Mouse (Mus musculus) neutrophil, adult 59 days (primary cell): Measurements from ENCODE around the gene Hdac11. TPM values are rescaled to one million over a fixed set of nuclear protein-coding genes. Genes with fewer than 3 reads are reported as not detected.

Source experiments
- total RNA-seq, 2 experiments: library from RNA; stranded (reverse); gene quantifications; 1 replicate in 1 of 2; 2 replicates in 1 of 2; pipeline ENCODE4 v1.2.4; 2023

The Hdac11 gene
- under 1 TPM; 0.35 to 0.64 TPM for total RNA-seq

DNA sequence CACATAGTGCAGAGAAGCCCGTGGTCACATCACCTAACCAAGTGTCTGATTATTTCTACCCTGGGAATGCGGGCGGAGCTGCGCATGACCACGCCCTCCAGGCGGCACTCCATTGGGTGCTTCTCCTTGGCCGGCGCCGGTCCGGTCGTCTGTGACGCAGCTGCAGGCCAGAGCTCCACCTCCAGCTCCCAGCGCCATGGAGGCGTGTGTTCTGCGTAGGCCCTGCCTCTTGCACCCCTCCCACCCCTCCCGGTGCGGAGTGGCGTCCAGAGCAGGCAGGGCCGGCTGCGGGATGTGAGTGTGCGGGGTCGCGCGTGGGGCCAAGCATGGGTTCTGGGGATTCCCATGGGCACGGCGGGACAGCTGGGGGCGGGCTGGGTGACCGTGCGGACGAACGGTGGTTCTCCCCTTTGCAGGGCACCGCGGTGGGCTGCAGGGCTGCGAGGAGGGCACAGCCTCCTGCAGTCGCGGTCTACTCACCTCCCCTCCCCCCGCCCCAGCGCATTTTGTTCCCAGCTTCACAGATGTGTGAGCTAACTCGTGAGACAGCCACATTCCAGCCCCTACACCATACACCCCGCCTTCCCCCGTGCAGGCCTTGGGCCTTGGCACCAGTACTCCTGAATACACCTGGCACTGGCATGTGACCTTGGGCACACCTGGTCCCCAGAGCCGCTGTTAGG is at the start of gene Hdac11:
Gene Hdac11, plus strand, starts transcription at position 112 of the 683 bp plus-strand sequence.

DNA sequence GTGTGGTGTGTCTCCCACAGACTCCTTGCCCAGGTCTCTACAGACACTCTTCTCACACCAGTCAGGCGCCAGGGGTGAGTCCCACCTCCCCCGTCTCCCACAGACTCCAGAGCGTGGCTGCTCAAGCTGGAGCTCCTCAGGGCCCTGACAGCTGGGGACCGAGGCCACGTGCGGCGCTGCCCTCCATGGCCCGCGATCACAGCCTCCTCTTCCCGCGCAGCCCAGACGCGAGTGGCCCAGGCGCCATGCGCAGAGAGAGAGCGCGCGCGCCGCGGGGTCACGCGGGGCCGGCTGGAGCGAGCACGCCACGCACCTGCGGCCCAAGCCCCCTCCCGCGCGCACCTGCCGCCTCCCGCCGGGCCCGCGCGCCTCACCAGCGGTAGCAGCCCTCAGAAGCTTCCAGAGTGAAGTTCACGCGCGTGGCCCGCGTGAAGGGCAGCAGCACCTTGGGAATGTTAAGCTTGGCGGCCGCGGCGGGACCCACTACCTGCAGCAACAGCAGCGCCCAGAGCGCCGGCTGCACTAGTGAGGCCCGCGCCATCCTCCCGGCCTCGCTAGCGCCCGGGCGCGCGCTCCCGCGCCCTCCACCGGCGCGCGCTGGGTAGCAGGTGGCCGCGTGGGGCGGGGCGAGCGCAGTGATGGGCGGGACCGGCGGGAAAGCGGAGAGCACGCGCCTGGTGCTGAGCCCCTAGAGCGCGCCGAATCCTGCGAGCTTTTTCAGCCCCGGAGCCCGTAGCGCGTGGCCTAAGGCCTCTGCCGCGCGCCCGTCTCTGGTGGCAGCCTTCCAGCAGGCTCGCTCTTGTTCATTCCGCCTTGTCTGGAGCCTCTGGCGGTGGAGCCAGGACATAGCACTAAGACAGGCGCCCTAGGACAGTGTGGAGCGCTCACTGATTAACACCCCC is 40.0 kb upstream of the Hdac11 start, which contains the start of gene Nup210:
Gene Nup210, minus strand, starts transcription at position 586 of the 902 bp plus-strand sequence.

DNA sequence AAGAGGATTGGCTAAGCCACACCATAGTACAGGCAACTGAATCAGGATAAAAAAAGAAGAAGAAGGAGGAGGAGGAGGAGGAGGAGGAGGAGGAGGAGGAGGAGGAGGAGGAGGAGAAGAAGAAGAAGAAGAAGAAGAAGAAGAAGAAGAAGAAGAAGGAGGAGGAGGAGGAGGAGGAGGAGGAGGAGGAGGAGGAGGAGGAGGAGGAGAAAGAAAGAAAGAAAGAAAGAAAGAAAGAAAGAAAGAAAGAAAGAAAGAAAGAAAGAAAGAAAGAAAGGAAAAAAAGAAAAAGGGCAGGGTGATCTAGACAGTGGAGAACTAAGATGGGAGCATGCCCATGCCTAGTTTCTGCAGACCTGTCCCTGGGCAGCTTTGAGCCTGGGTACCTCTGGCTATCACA is 55.7 kb downstream of the Hdac11 start, which contains the start of gene Fbln2:
Gene Fbln2, plus strand, starts transcription at position 301 of the 400 bp plus-strand sequence.

Other genes starting within 250 kb of the Hdac11 start
- 100 to 1,000 TPM; 245 to 274 TPM for gene Iqsec1, start 168.0 kb upstream of the Hdac11 start, total RNA-seq
- gene Nup210, start 39.8 kb upstream of the Hdac11 start, total RNA-seq, result 100 to 1,000 TPM; 103 to 119 TPM
- under 1 TPM in 1 of 2 experiments, not detected in 1; 0.16 TPM for gene Fbln2, start 55.8 kb downstream of the Hdac11 start, total RNA-seq